Mouse (Mus musculus): Measurements from ENCODE around the gene Ttc33. TPM values are rescaled to one million over a fixed set of nuclear protein-coding genes. Genes with fewer than 3 reads are reported as not detected.
A peak's percentile ranks its signal among the peaks of the same experiment; 100 is the strongest.

Ttc33 gene
- polyA plus RNA-seq, 1 experiment from 2014 or later, result 34.8 TPM

- peaks cover 24% of the 10 kb centered on the region for H3K27me3 ChIP-seq
- peak within 1 kb of the TSS; percentile 60 for H3K4me3 ChIP-seq
- H3K27ac ChIP-seq, result no peak within 1 kb of the TSS
- H3K9ac ChIP-seq, result peak within 1 kb of the TSS; percentile 47
- H3K4me1 ChIP-seq, result peaks cover 35% of the 10 kb centered on the region
- under 1% methylated on average over 61 of the region's 61 CpGs for WGBS
- H3K36me3 ChIP-seq, result no peaks in the 10 kb centered on the region
- no peaks in the 10 kb centered on the region for H3K9me3 ChIP-seq
- H3K4me2 ChIP-seq, result peak within 1 kb of the TSS; percentile 100
- ATAC-seq (ENCODE audit: insufficient number of reproducible peaks, low FRiP score, low TSS enrichment, low read depth), result peak; percentile 90
These were observed 58.9 kb downstream of the Ttc33 start, which contains the start of gene Ptger4 for GRCm38 (mm10) chr15:5243959-5244905. Gene Ptger4 (minus strand): TSS chr15:5244187.

- Histone ChIP-seq H3K9ac (no peak overlapping the region), H3K27me3 (no peaks in the 10 kb centered on the region), H3K9me3 (no peaks in the 10 kb centered on the region), H3K4me3 (no peak overlapping the region), H3K4me1 (no peaks in the 10 kb centered on the region), H3K27ac (no peak overlapping the region), H3K36me3 (no peaks in the 10 kb centered on the region), H3K4me2 (no peak overlapping the region)
- ATAC-seq (ENCODE audit: insufficient number of reproducible peaks, low FRiP score, low TSS enrichment, low read depth), result no peak
- 54% methylated on average over 4 of the region's 4 CpGs for WGBS
These were observed 64.9 kb downstream of the Ttc33 start for GRCm38 (mm10) chr15:5250182-5250581.

- Histone ChIP-seq H3K4me2 (no peak overlapping the region), H3K9me3 (no peaks in the 10 kb centered on the region), H3K4me3 (no peak overlapping the region), H3K36me3 (no peaks in the 10 kb centered on the region), H3K27me3 (no peaks in the 10 kb centered on the region), H3K27ac (no peak overlapping the region), H3K9ac (no peak overlapping the region), H3K4me1 (no peaks in the 10 kb centered on the region)
- no peak for ATAC-seq (ENCODE audit: insufficient number of reproducible peaks, low FRiP score, low TSS enrichment, low read depth)
- 32% methylated on average over 5 of the region's 5 CpGs for WGBS
These were observed 74.9 kb downstream of the Ttc33 start for GRCm38 (mm10) chr15:5260183-5260582.

GRCm38 (mm10) chr15:5261004-5261403 is 75.7 kb downstream of the Ttc33 start:
- Histone ChIP-seq H3K4me2 (no peak overlapping the region), H3K4me1 (no peaks in the 10 kb centered on the region), H3K36me3 (no peaks in the 10 kb centered on the region), H3K9ac (no peak overlapping the region), H3K9me3 (no peaks in the 10 kb centered on the region), H3K27ac (no peak overlapping the region), H3K27me3 (no peaks in the 10 kb centered on the region), H3K4me3 (no peak overlapping the region)
- 89% methylated on average over 3 of the region's 3 CpGs for WGBS
- ATAC-seq (ENCODE audit: insufficient number of reproducible peaks, low FRiP score, low TSS enrichment, low read depth), result no peak

GRCm38 (mm10) chr15:5262095-5262667 is 76.9 kb downstream of the Ttc33 start:
- no peaks in the 10 kb centered on the region for H3K9me3 ChIP-seq
- 75% methylated on average over 13 of the region's 13 CpGs for WGBS
- H3K9ac ChIP-seq, result no peak overlapping the region
- no peaks in the 10 kb centered on the region for H3K27me3 ChIP-seq
- H3K4me3 ChIP-seq, result no peak overlapping the region
- no peak overlapping the region for H3K4me2 ChIP-seq
- H3K36me3 ChIP-seq, result no peaks in the 10 kb centered on the region
- H3K27ac ChIP-seq, result no peak overlapping the region
- no peak for ATAC-seq (ENCODE audit: insufficient number of reproducible peaks, low FRiP score, low TSS enrichment, low read depth)
- H3K4me1 ChIP-seq, result no peaks in the 10 kb centered on the region

- no peak overlapping the region for H3K4me3 ChIP-seq
- H3K4me1 ChIP-seq, result no peaks in the 10 kb centered on the region
- no peak overlapping the region for H3K4me2 ChIP-seq
- 82% methylated on average over 10 of the region's 10 CpGs for WGBS
- no peaks in the 10 kb centered on the region for H3K9me3 ChIP-seq
- H3K36me3 ChIP-seq, result no peaks in the 10 kb centered on the region
- no peak overlapping the region for H3K9ac ChIP-seq
- no peak for ATAC-seq (ENCODE audit: insufficient number of reproducible peaks, low FRiP score, low TSS enrichment, low read depth)
- H3K27ac ChIP-seq, result no peak overlapping the region
- no peaks in the 10 kb centered on the region for H3K27me3 ChIP-seq
These were observed 77.7 kb downstream of the Ttc33 start for GRCm38 (mm10) chr15:5262874-5263504.

- Histone ChIP-seq H3K36me3 (no peaks in the 10 kb centered on the region), H3K9ac (no peak overlapping the region), H3K4me2 (no peak overlapping the region), H3K27me3 (no peaks in the 10 kb centered on the region), H3K4me1 (no peaks in the 10 kb centered on the region), H3K27ac (no peak overlapping the region), H3K9me3 (no peaks in the 10 kb centered on the region), H3K4me3 (no peak overlapping the region)
- 73% methylated on average over 3 of the region's 3 CpGs for WGBS
- ATAC-seq (ENCODE audit: insufficient number of reproducible peaks, low FRiP score, low TSS enrichment, low read depth), result no peak
These were observed 80.8 kb downstream of the Ttc33 start for GRCm38 (mm10) chr15:5266095-5266494.

Other genes starting within 250 kb of the Ttc33 start
- gene C7, start 121.8 kb upstream of the Ttc33 start, polyA plus RNA-seq (2015; fragmentation: Nextera tagmentation; extraction: Ambion mirVana), result 0.15 and 0.37 TPM in 2 replicates
- 0.91 and 1.4 TPM in 2 replicates for gene Card6, start 77.0 kb upstream of the Ttc33 start, polyA plus RNA-seq (2015; fragmentation: Nextera tagmentation; extraction: Ambion mirVana)
- gene Rpl37, start 68.9 kb upstream of the Ttc33 start, polyA plus RNA-seq (2015; fragmentation: Nextera tagmentation; extraction: Ambion mirVana), result 448 and 621 TPM in 2 replicates
- 15.4 and 16.1 TPM in 2 replicates for gene Prkaa1, start 41.7 kb upstream of the Ttc33 start, polyA plus RNA-seq (2015; fragmentation: Nextera tagmentation; extraction: Ambion mirVana)
- 5.0 and 5.6 TPM in 2 replicates for gene Ptger4, start 58.7 kb downstream of the Ttc33 start, polyA plus RNA-seq (2015; fragmentation: Nextera tagmentation; extraction: Ambion mirVana)